Mouse (Mus musculus) liver, adult 2 months (tissue): Measurements from ENCODE around the gene Morn1.

Experiments
- CTCF ChIP-seq: fragments of 200-500 bp; IDR thresholded peaks from 2 replicates; pipeline ENCODE4 v1.5.1; 2011; ENCODE audit warnings: low read depth, low read length, control low read depth
- POLR2A ChIP-seq: fragments of 200-500 bp; IDR thresholded peaks from 2 replicates; pipeline ENCODE4 v1.6.1; 2011; ENCODE audit warnings: low read length, control low read depth; ENCODE audit not compliant: insufficient read depth; ENCODE audit errors: extremely low read depth

DNA sequence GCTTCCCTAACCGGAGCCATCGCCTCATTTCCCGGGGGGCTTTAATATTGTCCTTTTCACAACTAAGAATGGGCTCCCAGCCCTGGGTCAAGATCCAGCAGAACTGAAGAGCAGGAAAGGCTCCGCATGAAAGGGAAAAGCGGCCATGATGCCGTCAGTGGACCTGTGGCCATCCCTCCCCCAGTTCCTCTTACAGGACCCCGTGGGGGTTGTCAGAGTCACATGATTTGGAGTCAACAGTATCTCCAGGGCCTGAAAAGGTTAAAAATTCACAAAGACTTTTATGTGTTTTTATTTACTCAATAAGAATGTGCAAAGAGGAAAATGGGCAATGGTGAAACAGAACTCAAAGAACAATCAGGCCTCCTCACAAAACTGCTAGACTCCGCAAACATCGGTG is 99.5 kb downstream of the Morn1 start:
- TF ChIP-seq POLR2A = no peak
- TF ChIP-seq CTCF = no peak
